Mouse (Mus musculus): ENCODE measurements at regions not wholly inside any gene's neighbourhood (a gene's known extent, or its start where the extent isn't known, plus 50 kb on each side); places are given as distances from the start of the nearest gene placed in this dataset.

GRCm38 (mm10) chr1:73399178-73399577 is 383.5 kb upstream of the Tnp1 start:
- TF ChIP-seq POLR2A (IDR thresholded peaks at IDR 0.05; ENCODE audit: low read depth, low read length) (no peak), CTCF (conservative IDR thresholded peaks at IDR 0.05; ENCODE audit: insufficient read depth, insufficient read length, low read depth, low read length) (no peak)
